Mouse (Mus musculus): ENCODE results near the gene Wdr5.
"Not testable (repeated sequence)": the region's sequence is repeated elsewhere in the genome, so short reads cannot be mapped to it uniquely, and the experiment has no call there.

Gene Wdr5

GRCm38 (mm10) chr2:27504113-27504885 is 10.7 kb upstream of the Wdr5 start:
- DNase-seq = no peak

DNA sequence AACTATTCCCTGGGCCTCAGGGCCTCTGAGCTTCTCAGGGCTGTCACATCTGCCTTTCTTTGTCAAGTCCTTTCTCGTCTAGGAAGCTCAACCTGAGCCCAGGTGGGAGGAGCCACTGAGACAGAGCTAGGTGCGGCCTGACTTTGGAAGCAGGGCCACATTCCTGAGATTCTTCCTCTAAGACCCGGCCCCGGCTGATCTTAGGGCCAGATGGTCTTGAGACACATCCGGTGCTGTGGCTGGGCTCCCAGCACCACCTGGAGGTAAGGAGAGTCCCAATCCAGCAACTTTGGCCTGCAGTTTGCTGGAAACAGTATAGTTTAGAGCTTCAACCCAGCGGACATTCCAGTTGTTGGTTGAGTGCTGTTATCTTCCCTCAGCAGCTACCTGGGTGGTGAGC is 9.4 kb upstream of the Wdr5 start:
- DNase-seq = no peak

DNA sequence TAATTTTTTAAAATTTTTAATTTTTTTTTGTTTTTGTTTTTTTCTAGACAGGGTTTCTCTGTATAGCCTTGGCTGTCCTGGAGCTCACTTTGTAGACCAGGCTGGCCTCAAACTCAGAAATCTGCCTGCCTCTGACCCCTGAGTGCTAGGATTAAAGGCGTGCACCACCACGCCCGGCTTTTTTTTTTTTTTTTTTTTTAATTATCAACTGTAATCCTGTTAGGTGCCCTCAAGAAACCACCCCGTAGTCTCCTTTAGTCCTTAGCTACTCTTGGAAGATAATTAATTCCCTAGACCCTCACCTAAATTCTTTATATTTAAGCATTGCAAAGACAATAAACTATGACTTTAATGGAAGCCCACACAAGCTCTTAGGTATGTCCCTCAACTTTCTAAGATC is 8.3 kb upstream of the Wdr5 start:
- not testable (repeated sequence) for DNase-seq

- no peak for DNase-seq
Observed at GRCm38 (mm10) chr2:27507562-27507961, 7.4 kb upstream of the Wdr5 start, which contains the start of gene Brd3. Gene Brd3 (minus strand): TSS chr2:27507662.

DNA sequence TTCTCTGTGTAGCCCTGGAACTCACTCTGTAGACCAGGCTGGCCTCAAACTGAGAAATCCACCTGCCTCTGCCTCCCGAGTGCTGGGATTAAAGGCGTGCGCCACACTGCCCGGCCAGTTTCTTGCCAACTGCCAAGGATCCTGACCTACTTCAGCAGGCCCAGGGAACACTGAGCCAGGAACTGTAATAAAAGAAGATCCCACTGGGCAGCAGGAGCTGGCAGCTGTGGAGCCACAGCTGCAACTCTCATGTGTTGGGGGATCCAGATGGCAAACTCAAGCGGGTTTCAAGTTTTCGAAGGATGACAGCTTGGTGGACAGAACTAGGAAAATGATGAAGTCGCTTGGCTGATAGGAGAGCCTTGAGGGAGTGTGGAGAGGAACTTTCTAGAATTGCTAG is 4.3 kb upstream of the Wdr5 start:
- DNase-seq = no peak

GRCm38 (mm10) chr2:27512909-27513308 is 2.0 kb upstream of the Wdr5 start:
- no peak for DNase-seq

DNA sequence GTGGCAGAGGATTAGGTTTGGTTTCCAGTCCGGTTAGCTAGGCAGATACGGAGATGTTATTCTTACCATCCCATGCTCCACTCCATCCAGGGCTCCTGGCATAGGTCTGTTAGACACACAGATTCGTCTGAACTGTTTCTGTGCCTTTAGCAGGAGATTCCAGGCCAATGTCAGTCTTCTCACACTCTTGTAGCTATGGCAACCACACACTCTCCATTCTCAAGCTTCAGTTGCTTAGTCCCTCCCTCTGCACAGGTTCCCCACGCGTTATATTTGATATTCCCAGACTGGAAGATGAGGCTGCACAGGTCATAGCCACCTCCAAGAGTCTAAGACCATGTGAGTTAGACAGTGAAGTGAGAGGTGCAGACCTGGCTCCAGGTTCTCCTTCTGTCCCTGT is 1.1 kb upstream of the Wdr5 start:
- DNase-seq = no peak

DNA sequence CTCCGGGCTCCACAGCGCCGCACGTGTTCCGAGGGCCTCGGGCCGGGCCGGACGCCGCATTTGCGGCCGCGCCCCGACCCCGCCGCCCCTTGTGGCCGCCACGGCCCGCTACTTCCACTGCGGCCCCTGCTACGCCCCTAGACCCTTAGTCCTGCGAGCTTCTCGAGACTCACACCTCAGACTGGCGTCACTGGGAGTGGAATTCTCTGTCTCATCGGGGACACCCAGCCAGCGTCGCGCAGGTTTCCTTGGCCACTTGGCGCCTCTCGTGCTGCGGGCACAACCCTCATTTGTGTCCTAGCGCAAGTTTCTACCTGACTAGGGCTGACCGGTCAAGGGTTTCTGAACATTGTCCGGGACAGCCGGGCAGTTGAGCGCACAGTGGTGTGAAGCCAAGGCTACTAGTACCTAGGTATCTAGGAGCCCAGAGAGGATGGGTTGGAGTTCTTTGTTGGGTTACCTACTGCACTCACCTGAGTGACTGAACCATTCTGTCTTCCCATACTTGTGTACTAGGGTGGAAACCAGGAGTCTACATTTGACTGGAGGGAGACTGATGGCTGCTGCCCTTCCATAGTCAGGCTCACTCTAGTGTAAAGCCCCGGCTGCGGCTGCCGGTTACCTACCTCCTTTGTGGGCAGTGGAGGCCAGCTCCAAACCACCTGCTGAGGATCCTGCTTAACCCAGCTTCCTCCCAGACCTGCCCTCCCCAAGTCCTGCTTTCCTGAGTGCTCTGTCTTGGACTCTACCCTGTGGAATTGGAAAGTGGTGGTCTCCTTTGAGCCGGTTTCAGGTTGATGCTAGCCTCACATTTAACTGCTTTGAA is 597 bp downstream of the Wdr5 start:
- no peak for DNase-seq

DNA sequence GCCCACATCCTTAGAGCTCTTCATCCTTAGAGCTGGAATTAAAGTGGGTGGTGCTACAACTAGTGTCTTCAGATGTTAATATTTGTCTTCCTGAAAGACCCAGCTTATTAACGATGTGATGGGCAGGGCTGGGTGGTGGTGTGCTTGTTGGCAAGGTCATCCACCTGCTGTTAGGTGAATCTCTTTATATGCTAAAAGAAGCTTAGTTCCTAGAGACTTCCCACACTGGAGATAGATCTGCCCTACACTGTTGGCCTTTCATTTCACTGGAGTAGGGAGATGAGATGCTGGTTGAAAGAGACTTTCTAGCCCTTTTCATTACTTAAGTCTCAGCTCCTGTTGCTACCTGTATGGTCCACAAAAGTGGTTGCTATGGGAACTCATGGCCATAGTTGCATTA is 1.3 kb downstream of the Wdr5 start:
- DNase-seq = no peak

DNA sequence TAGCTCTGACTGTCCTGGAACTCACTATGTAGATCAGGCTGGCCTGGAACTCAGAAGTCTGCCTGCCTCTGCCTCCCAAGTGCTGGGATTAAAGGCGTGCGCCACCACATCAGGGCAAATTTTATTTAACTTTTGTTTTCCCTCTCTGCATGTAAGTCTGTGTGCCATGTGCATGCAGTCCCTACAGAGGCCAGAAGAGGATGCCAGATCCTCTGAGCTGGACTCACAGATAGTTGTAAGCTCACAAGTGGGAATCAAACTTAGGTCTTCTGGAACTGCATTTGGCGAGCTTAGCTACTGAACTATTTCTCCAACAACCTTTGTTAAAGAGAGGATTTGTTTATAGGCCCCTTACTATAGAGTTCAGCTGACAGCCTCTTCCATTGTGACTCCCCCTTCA is 3.3 kb downstream of the Wdr5 start:
- no peak for DNase-seq

- DNase-seq = not testable (repeated sequence)
Observed at GRCm38 (mm10) chr2:27538455-27539330, 23.7 kb downstream of the Wdr5 start.

DNA sequence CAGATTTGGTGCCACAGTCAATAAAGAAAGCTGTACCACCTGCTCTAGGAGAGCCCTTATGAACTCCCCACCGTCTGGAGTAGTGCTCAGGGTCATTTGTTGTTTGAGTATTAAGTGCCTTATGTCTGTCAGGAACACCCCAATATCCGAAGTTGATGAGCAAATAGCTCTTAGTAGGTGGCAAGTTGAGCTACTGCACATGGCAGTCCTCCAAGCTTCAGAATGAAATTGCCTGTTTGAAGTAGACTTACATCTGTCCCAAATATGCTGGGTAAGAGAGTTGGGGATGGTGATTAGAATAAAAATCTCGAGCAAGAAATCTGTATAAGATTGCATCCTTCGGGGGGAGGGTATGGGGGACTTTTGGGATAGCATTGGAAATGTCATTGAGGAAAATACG is 24.4 kb downstream of the Wdr5 start:
- no peak for DNase-seq

- DNase-seq = peak; percentile 92
Observed at GRCm38 (mm10) chr2:27539772-27540514, 25.0 kb downstream of the Wdr5 start.

DNA sequence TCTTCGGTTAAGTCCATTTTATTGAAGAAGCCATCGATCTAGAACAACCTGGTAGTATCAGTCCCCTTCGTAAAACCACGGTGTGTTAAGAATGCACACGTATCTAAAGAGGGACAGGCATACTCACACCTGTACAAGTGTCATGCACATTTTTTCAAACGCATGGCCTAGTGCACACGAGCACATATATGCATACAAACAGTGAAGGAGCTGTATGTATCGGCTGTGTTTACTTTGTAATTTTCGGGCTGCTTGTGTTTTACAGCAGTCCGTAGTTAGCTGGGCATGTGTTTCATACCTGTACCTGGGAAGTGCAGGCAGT is 25.5 kb downstream of the Wdr5 start:
- DNase-seq = no peak

DNA sequence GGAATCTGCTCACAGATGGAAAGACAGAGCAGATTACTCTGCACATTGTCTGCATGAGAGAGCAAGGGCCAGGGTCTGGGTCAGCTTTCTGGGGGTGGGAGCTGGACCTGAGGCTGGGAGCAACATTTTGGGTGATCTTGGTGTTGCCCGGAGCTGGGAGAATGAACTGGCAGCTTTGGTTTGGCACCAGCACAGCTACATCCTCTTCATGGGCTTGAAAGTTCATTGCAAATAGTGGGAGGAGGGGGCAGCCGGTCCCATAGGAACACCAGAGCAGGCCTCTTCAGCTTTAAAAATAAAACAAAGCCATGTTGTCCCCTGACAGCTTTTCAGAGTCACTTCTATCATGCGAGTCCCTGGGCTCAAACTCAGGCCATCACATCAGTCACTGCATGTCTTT is 26.3 kb downstream of the Wdr5 start:
- no peak for DNase-seq

DNA sequence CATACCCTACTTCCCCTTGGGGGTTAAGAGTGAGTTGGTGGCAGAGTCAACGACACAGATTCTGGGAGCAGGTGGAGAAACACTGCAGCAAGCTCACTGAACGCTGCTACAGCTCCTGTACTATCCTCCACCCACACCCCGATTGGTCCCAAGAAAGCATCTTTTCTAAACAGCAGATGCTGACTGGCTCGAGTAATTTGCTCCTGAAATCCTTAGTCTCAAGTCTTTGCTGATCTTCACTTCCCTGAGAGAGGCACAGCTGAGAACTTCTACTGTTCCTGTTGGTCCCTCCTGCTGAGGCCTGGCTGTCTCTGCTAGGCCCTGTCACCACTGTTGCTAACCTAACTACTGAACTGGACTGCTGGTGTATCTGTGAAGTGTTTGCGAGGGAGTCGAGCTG is 29.7 kb downstream of the Wdr5 start:
- no peak for DNase-seq

- not testable (repeated sequence) for DNase-seq
Observed at GRCm38 (mm10) chr2:27545517-27545916, 30.6 kb downstream of the Wdr5 start.

GRCm38 (mm10) chr2:27546041-27546440 is 31.1 kb downstream of the Wdr5 start:
- not testable (repeated sequence) for DNase-seq

DNA sequence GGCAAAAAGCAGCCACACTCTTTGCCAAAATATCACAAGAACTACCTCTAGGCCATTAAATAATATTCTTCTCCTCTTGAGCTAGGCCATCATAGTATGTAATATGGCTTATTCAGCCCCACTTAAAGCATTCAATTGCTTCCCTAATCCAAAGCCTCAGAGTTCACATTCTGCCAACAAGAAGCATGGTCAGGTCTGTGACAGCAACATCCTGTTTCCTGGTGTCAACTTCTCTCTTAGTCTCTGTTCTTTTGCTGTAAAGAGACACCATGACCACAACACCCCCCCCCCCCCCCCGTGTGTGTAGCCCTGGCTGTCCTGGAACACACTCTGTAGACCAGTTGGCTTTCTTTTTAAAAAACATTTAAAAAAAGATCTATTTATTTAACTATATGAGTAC is 32.4 kb downstream of the Wdr5 start:
- DNase-seq = no peak

GRCm38 (mm10) chr2:27547986-27548385 is 33.0 kb downstream of the Wdr5 start:
- no peak for DNase-seq

- no peak for DNase-seq
Observed at GRCm38 (mm10) chr2:27548664-27549369, 33.9 kb downstream of the Wdr5 start.

Data from thymus, postnatal 25 days (tissue).